Mouse (Mus musculus): ENCODE results near the gene Adora2b.

Gene Adora2b

DNA sequence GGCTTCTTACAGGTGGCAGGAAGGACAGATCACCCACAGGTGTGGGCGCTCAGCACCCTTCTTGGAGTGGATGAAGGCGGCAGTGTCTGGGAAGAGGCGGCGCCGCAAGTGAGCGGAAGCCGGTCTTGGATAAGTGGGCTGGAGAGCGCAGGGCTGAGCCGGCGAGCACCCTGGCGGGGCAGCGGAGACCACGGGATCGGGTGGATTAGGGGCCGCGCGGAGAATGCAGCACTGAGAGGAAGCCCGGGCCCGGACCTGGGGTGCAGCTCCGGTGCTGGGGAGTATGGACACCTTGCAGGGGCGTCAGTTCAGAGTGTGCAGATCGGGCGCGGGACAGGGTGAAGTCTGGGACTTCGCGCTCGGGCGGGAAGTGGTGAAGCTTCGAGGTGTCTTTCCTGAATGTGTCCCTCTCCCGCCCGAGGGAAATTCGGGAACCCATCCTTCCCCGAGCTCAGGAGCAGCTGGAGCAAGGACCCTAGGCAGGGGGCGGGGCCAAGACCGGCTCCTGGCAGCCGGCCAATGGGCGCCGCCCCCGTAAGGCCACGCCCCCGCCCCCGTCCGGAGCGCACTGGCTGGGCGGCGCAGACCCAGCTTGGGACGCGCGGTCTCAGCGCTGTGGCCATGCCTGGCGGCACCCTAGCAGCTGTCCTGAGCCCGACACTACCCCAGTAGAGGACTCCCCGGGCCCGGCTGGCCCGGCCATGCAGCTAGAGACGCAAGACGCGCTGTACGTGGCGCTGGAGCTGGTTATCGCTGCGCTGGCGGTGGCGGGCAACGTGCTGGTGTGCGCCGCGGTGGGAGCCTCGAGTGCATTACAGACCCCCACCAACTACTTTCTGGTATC, at the start of gene Adora2b:
Gene Adora2b (plus strand): TSS at position 584 of the 844 bp plus-strand sequence.
- DNase-seq, result peak; percentile 75 to 90

DNA sequence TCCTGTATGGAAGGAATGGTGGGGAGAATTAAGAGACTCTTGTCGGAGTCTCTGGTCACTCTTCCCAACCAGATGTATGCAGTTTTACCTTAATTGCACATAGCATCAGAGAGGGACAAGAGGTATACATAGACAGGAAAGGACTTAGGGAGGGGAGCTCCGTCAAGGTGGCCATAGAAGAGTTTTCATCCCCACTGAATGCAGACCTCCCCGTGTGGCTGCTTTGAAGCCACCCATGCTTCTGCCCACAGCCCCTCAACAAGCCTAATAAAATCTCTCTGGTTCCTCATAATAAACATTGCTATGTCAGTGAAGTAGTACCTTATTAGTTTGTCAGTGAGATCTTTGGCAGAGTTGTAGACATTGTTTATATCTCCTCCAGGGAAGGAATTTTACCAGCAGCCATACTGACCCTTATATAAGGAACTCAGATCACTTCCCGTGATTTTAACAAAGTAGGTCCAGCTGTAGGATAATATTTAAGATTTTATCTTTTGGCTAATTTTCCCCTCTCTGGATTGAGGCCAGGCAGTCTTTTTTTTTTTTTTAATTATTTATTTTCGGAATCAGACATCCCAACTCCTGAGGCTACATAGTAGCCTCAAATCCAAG, 47.8 kb upstream of the Adora2b start:
- DNase-seq, result no peak

GRCm38 (mm10) chr11:62202645-62203044, 46.1 kb upstream of the Adora2b start:
- no peak for DNase-seq

- DNase-seq, result no peak
Measured at GRCm38 (mm10) chr11:62209111-62209510, 39.7 kb upstream of the Adora2b start.

- DNase-seq, result peak; percentile 23 to 25
Measured at GRCm38 (mm10) chr11:62209891-62210290, 38.9 kb upstream of the Adora2b start.

- peak; percentile 14 to 30 for DNase-seq
Measured at GRCm38 (mm10) chr11:62213384-62213989, 35.3 kb upstream of the Adora2b start.

- DNase-seq, result no peak
Measured at GRCm38 (mm10) chr11:62215107-62215506, 33.7 kb upstream of the Adora2b start.

DNA sequence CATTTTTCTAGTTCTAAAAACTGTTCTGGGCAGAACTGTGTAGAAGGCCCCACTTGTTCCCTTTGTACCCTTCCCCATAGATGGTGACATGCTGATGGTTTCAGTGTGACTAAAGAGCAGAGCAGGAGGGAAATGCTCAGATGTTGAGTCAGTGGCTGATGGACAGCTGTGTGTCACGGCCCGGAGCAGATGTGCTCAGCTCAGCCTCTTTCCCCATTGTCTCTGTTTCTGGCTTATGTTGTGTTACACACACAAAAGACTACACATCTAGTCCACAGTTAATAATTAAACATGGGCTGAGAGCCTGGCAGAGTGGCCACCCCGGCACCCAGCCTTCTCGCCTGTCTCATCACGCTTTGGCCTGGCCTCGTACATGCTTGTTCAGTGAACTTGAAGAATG, 31.0 kb upstream of the Adora2b start:
- peak; percentile 31 for DNase-seq

- peak; percentile 60 to 69 for DNase-seq
Measured at GRCm38 (mm10) chr11:62220756-62221510, 27.9 kb upstream of the Adora2b start.

- DNase-seq, result no peak
Measured at GRCm38 (mm10) chr11:62223416-62223815, 25.4 kb upstream of the Adora2b start.

- DNase-seq, result no peak
Measured at GRCm38 (mm10) chr11:62223962-62224361, 24.8 kb upstream of the Adora2b start.

- DNase-seq, result no peak
Measured at GRCm38 (mm10) chr11:62224797-62225196, 24.0 kb upstream of the Adora2b start.

- DNase-seq, result peak; percentile 66 to 68
Measured at GRCm38 (mm10) chr11:62240631-62241261, 8.0 kb upstream of the Adora2b start.

- DNase-seq, result no peak
Measured at GRCm38 (mm10) chr11:62243871-62244270, 4.9 kb upstream of the Adora2b start.

DNA sequence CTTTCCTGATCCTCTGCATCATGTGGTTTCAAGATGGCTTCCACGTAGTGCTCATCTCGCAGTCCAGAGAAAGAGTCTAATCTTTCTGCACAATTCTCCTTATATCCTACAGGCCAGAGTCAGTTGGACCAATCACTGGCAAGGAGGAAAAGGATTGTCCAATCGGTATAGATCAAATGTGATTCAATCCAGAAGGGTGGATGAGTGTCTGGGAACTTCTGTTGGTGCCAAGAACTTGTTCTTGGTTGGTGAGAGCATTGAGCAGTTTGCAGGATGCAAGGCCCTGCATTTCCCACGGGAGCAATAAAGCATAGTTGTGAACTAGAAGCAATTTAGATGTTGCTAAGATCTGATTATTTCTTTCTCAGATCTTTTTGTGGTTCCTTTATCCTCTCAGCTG, 4.3 kb upstream of the Adora2b start:
- DNase-seq, result no peak

GRCm38 (mm10) chr11:62247759-62248400, 904 bp upstream of the Adora2b start:
- DNase-seq, result no peak

- DNase-seq, result peak; percentile 72 to 80
Measured at GRCm38 (mm10) chr11:62249266-62250037, 668 bp downstream of the Adora2b start.

DNA sequence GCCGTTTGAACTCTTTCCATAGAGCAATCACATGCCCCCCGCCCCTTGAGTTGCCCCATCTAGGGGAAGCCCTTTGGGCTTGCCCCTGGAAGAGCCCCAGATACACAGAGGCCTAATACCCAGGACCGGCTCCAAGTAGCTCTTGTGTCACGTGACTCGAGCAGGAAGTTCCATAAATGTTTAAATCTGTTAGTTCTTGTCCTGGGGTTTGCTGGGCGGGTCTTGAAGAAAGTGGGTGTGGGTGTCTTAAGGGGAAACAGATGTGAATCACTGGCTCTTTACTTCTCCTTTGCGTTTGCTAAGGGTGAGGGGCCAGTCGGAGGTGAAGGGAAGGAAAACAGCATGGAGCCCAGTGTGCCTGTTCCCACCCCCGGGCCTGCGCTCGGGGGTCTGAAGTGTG, 2.3 kb downstream of the Adora2b start:
- no peak for DNase-seq

DNA sequence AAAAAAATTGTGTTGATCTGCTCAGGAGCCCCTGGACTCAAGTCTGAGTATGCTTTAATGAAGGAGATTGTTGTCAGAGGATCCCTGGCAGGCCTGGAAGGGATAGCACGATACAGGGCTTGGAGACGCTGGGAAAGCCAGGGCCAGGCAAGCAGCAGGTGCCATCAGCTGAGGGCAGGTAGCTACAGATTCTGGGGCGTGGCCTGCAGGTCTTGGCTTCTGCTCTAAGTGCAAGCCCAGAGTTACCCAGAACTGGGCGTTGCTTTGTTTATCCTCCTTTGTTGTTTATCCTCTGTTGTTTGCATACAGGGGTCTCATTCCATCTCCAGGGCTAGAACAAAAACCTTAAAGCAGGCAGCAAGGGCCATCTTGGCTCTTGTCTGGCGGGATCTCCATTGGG, 4.6 kb downstream of the Adora2b start:
- no peak for DNase-seq

- no peak for DNase-seq
Measured at GRCm38 (mm10) chr11:62259214-62259613, 10.4 kb downstream of the Adora2b start.

- no peak for DNase-seq
Measured at GRCm38 (mm10) chr11:62263599-62263998, 14.8 kb downstream of the Adora2b start.
